Mouse (Mus musculus): Measurements from ENCODE around the gene Map1b.

DNA sequence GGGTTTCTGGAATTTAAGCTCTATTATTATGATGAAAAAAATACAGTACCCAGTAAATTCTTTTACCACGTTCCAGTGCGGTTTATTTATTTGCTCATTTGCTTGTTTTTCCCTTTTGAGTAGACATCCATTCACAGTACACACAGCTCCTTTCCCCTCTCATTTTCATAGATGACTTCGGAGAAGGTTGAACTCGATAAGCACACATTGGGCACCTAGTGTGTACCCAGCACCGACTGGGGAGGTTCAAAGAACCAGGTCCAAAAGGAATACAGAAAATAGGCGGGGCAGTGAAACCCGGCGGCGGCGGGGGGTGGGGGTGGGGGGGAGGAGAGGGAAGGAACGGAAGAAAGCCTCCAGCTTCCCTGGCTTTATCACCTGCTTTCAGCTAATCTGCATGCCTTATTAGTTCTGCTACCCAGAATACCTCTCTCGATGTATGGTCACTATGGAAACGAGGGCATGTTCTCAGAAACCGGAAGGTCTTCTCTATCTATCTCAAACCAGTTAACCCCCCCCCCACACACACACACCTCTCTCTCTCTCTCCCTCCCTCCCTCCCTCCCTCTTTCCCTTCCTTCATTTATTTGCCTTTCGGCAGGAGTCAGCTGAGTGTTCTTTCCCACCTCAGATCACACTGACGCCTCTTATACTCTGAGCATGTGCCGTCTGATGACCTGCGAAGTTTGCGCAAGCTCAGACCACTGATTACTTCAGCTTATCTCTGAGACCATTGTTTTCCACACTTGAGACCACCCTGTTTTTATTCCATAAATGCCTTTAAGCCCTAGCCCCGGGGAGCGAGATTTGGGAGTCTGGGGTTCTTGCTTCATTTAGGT lies 25.3 kb upstream of the Map1b start:
- no peak for TF ChIP-seq POLR2A (IDR thresholded peaks at IDR 0.05; ENCODE audit: borderline replicate concordance, control insufficient read depth, low read depth, low read length)
- TF ChIP-seq CTCF (IDR thresholded peaks at IDR 0.05; ENCODE audit: control insufficient read depth, insufficient read depth, low read length) = no peak
